Mouse (Mus musculus): ENCODE data around the gene 4933402J07Rik. TPM values are rescaled to one million over a fixed set of nuclear protein-coding genes. Genes with fewer than 3 reads are reported as not detected.

Gene 4933402J07Rik
- polyA plus RNA-seq, 1 experiment from 2014 or later, result not detected

- H3K9ac ChIP-seq (ENCODE audit: low read depth, low read length), result no peak overlapping the region
- no peak for TF ChIP-seq CTCF (IDR thresholded peaks at IDR 0.05; ENCODE audit: low read depth)
- no peaks in the 10 kb centered on the region for H3K36me3 ChIP-seq (ENCODE audit: insufficient read depth, low read length)
- H3K9me3 ChIP-seq (replicated peaks; ENCODE audit: low read length), result no peaks in the 10 kb centered on the region
- H3K4me3 ChIP-seq (replicated peaks; ENCODE audit: low read depth, low read length), result no peak overlapping the region
- no peak for ATAC-seq (replicated peaks; ENCODE audit: low FRiP score, low read depth)
- DNase-seq (ENCODE audit: low spot score), result no peak
- H3K27ac ChIP-seq, result no peak overlapping the region
- no peaks in the 10 kb centered on the region for H3K4me1 ChIP-seq (replicated peaks; ENCODE audit: insufficient read depth, low read length)
- WGBS, result 87% methylated on average over 4 of the region's 4 CpGs
- no peaks in the 10 kb centered on the region for H3K27me3 ChIP-seq (ENCODE audit: insufficient read depth, low read length)
- no peak overlapping the region for H3K4me2 ChIP-seq (ENCODE audit: low read length)
Observed at GRCm38 (mm10) chr8:87609651-87610192, 46.1 kb downstream of the 4933402J07Rik start.

GRCm38 (mm10) chr8:87613701-87614100 is 50.0 kb downstream of the 4933402J07Rik start:
- Histone ChIP-seq H3K4me3 (replicated peaks; ENCODE audit: low read depth, low read length) (no peak overlapping the region), H3K9ac (ENCODE audit: low read depth, low read length) (no peak overlapping the region), H3K4me1 (replicated peaks; ENCODE audit: insufficient read depth, low read length) (no peaks in the 10 kb centered on the region), H3K4me2 (ENCODE audit: low read length) (no peak overlapping the region), H3K36me3 (ENCODE audit: insufficient read depth, low read length) (no peaks in the 10 kb centered on the region), H3K9me3 (replicated peaks; ENCODE audit: low read length) (no peaks in the 10 kb centered on the region), H3K27me3 (ENCODE audit: insufficient read depth, low read length) (no peaks in the 10 kb centered on the region), H3K27ac (no peak overlapping the region)
- 96% methylated on average over 1 of the region's 1 CpGs for WGBS
- DNase-seq (ENCODE audit: low spot score), result no peak
- ATAC-seq (replicated peaks; ENCODE audit: low FRiP score, low read depth), result no peak
- TF ChIP-seq CTCF (IDR thresholded peaks at IDR 0.05; ENCODE audit: low read depth), result peak; percentile 42; the same call in 1 of the 2 replicates

- DNase-seq (ENCODE audit: low spot score), result no peak
- no peak overlapping the region for H3K9ac ChIP-seq (ENCODE audit: low read depth, low read length)
- H3K4me1 ChIP-seq (replicated peaks; ENCODE audit: insufficient read depth, low read length), result no peaks in the 10 kb centered on the region
- H3K9me3 ChIP-seq (replicated peaks; ENCODE audit: low read length), result no peaks in the 10 kb centered on the region
- H3K4me3 ChIP-seq (replicated peaks; ENCODE audit: low read depth, low read length), result no peak overlapping the region
- no peak overlapping the region for H3K27ac ChIP-seq
- no peak for ATAC-seq (replicated peaks; ENCODE audit: low FRiP score, low read depth)
- no peak overlapping the region for H3K4me2 ChIP-seq (ENCODE audit: low read length)
- WGBS, result 46% methylated on average over 7 of the region's 7 CpGs
- no peaks in the 10 kb centered on the region for H3K36me3 ChIP-seq (ENCODE audit: insufficient read depth, low read length)
- H3K27me3 ChIP-seq (ENCODE audit: insufficient read depth, low read length), result no peaks in the 10 kb centered on the region
- peak; percentile 40; the same call in 1 of the 2 replicates for TF ChIP-seq CTCF (IDR thresholded peaks at IDR 0.05; ENCODE audit: low read depth)
Observed at GRCm38 (mm10) chr8:87619118-87619517, 55.5 kb downstream of the 4933402J07Rik start.

- no peaks in the 10 kb centered on the region for H3K36me3 ChIP-seq (ENCODE audit: insufficient read depth, low read length)
- no peak overlapping the region for H3K9ac ChIP-seq (ENCODE audit: low read depth, low read length)
- no peaks in the 10 kb centered on the region for H3K27me3 ChIP-seq (ENCODE audit: insufficient read depth, low read length)
- TF ChIP-seq CTCF (IDR thresholded peaks at IDR 0.05; ENCODE audit: low read depth), result no peak
- no peak overlapping the region for H3K27ac ChIP-seq
- H3K9me3 ChIP-seq (replicated peaks; ENCODE audit: low read length), result no peaks in the 10 kb centered on the region
- ATAC-seq (replicated peaks; ENCODE audit: low FRiP score, low read depth), result no peak
- H3K4me2 ChIP-seq (ENCODE audit: low read length), result no peak overlapping the region
- 72% methylated on average over 2 of the region's 2 CpGs for WGBS
- no peak for DNase-seq (ENCODE audit: low spot score)
- no peak overlapping the region for H3K4me3 ChIP-seq (replicated peaks; ENCODE audit: low read depth, low read length)
- no peaks in the 10 kb centered on the region for H3K4me1 ChIP-seq (replicated peaks; ENCODE audit: insufficient read depth, low read length)
Observed at GRCm38 (mm10) chr8:87619529-87619928, 55.9 kb downstream of the 4933402J07Rik start.

- H3K36me3 ChIP-seq (ENCODE audit: insufficient read depth, low read length), result no peaks in the 10 kb centered on the region
- ATAC-seq (replicated peaks; ENCODE audit: low FRiP score, low read depth) (no peak), DNase-seq (ENCODE audit: low spot score) (no peak)
- TF ChIP-seq CTCF (IDR thresholded peaks at IDR 0.05; ENCODE audit: low read depth), result no peak
- 63% methylated on average over 6 of the region's 6 CpGs for WGBS
- no peak overlapping the region for H3K4me3 ChIP-seq (replicated peaks; ENCODE audit: low read depth, low read length)
- H3K9ac ChIP-seq (ENCODE audit: low read depth, low read length), result no peak overlapping the region
- no peak overlapping the region for H3K27ac ChIP-seq
- no peaks in the 10 kb centered on the region for H3K9me3 ChIP-seq (replicated peaks; ENCODE audit: low read length)
- no peaks in the 10 kb centered on the region for H3K4me1 ChIP-seq (replicated peaks; ENCODE audit: insufficient read depth, low read length)
- H3K4me2 ChIP-seq (ENCODE audit: low read length), result no peak overlapping the region
- H3K27me3 ChIP-seq (ENCODE audit: insufficient read depth, low read length), result no peaks in the 10 kb centered on the region
Observed at GRCm38 (mm10) chr8:87620225-87620624, 56.6 kb downstream of the 4933402J07Rik start.

- TF ChIP-seq CTCF (IDR thresholded peaks at IDR 0.05; ENCODE audit: low read depth), result no peak
- Histone ChIP-seq H3K36me3 (ENCODE audit: insufficient read depth, low read length) (no peaks in the 10 kb centered on the region), H3K27me3 (ENCODE audit: insufficient read depth, low read length) (no peaks in the 10 kb centered on the region), H3K4me2 (ENCODE audit: low read length) (no peak overlapping the region), H3K9me3 (replicated peaks; ENCODE audit: low read length) (no peaks in the 10 kb centered on the region; the same call in 1 of the 2 replicates), H3K9ac (ENCODE audit: low read depth, low read length) (no peak overlapping the region), H3K4me3 (replicated peaks; ENCODE audit: low read depth, low read length) (no peak overlapping the region), H3K4me1 (replicated peaks; ENCODE audit: insufficient read depth, low read length) (no peaks in the 10 kb centered on the region), H3K27ac (no peak overlapping the region)
- no peak for DNase-seq (ENCODE audit: low spot score)
- no peak for ATAC-seq (replicated peaks; ENCODE audit: low FRiP score, low read depth)
- 85% methylated on average over 12 of the region's 12 CpGs for WGBS
Observed at GRCm38 (mm10) chr8:87621181-87621580, 57.5 kb downstream of the 4933402J07Rik start.

- DNase-seq (ENCODE audit: low spot score), result no peak
- Histone ChIP-seq H3K9me3 (replicated peaks; ENCODE audit: low read length) (no peaks in the 10 kb centered on the region; the same call in 1 of the 2 replicates), H3K4me3 (replicated peaks; ENCODE audit: low read depth, low read length) (no peak overlapping the region), H3K27me3 (ENCODE audit: insufficient read depth, low read length) (no peaks in the 10 kb centered on the region), H3K4me2 (ENCODE audit: low read length) (no peak overlapping the region), H3K4me1 (replicated peaks; ENCODE audit: insufficient read depth, low read length) (no peaks in the 10 kb centered on the region), H3K27ac (no peak overlapping the region), H3K36me3 (ENCODE audit: insufficient read depth, low read length) (no peaks in the 10 kb centered on the region), H3K9ac (ENCODE audit: low read depth, low read length) (no peak overlapping the region)
- 35% methylated on average over 6 of the region's 6 CpGs for WGBS
- TF ChIP-seq CTCF (IDR thresholded peaks at IDR 0.05; ENCODE audit: low read depth), result no peak
- ATAC-seq (replicated peaks; ENCODE audit: low FRiP score, low read depth), result no peak
Observed at GRCm38 (mm10) chr8:87629656-87630055, 66.0 kb downstream of the 4933402J07Rik start.

Measured in kidney, postnatal 0 days (tissue).